Mouse (Mus musculus) E14TG2a.4 (cell line): ENCODE data around the gene Mrpl24.
A peak's percentile ranks its signal among the peaks of the same experiment; 100 is the strongest.

Source experiments
- CTCF ChIP-seq: conservative IDR thresholded peaks from 2 replicates; pipeline ENCODE4 v1.5.1; 2014; ENCODE audit warnings: low read length
- NANOG ChIP-seq: IDR thresholded peaks from 2 replicates; pipeline ENCODE4 v1.6.1; 2014; ENCODE audit warnings: borderline replicate concordance, low read length, mixed read lengths

DNA sequence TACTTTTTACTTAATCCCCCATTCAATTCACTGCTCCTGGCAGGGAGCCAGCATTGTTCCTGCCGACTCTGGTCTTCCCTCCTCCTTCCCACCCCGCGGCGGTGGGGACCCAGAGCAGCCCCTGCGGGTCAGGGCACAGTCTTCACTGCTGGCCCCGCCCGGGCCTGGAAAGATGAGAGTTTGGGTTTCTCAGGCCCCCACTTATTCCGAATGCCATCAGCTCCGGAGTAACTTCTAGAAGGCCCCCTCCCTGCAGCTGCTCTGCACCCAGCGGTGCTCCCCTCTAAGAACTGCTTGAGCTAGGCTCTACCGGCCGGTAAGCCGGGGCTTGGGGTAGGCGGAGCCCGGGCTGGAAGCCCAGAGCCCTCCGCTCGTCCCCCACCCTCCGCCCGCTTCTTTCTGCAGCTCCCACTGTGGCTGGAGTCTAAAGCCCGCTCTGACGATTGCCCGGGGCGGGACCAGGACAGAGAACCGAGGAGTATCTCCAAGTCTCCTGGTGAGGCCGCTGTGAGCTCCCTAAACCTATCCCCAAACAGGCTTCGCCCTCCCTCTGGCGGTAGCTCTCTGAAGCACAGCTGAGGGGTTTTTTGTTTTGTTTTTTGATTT is 41.4 kb downstream of the Mrpl24 start:
- peak; percentile 93 for TF ChIP-seq CTCF
- TF ChIP-seq NANOG: no peak
